Mouse (Mus musculus) activated CD4-positive, CD25-positive, alpha-beta regulatory T cell, adult 9 weeks (primary cell): ENCODE data around the gene Prm3. TPM values are rescaled to one million over a fixed set of nuclear protein-coding genes. Genes with fewer than 3 reads are reported as not detected.

Experiments used
- polyA plus RNA-seq: library from polyadenylated mRNA; unstranded; fragments of 100-300 nt; shearing (Covaris generic); gene quantifications from one replicate; pipeline ENCODE4 v1.2.1, GENCODE M21; 2017

Prm3 gene
- polyA plus RNA-seq = not detected

GRCm38 (mm10) chr16:10790702-10791101 lies at the start of gene Prm3:
Gene Prm3 (minus strand): TSS chr16:10790914.

GRCm38 (mm10) chr16:10834911-10835587 lies 44.3 kb upstream of the Prm3 start, which contains the start of gene Rmi2:
Gene Rmi2 (plus strand): TSS chr16:10835059.

DNA sequence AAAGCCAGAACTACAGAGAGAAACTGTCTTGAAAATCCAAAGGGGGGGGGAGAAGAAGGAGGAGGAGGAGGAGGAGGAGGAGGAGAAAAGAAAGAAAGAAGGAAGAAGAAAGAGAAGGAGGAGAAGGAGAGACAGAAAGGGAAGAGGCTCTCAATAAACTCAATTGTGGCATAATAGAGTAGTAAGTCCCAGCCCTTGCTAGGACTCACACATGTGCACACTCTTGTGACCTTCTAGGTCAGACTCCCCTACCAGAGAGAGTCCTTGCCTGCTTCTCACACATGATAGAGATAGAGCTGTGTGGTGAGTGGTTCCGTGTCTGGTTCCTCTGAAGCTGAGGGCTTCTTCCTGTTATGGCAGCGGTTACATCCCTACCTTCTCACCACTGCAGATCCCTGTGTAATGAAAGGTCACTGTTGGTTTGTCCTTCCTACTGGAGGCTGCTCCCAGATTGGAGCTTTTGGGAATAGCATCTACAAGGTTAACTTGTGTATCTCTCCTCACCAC lies 22.2 kb upstream of the Prm3 start, which contains the start of gene Gm11172:
Gm11172 (plus strand) TSS at position 51 of the 507 bp plus-strand sequence.

GRCm38 (mm10) chr16:10805789-10806527 lies 15.2 kb upstream of the Prm3 start, which contains the start of gene Prm1:
Gene Prm1 (minus strand): TSS chr16:10805839.

DNA sequence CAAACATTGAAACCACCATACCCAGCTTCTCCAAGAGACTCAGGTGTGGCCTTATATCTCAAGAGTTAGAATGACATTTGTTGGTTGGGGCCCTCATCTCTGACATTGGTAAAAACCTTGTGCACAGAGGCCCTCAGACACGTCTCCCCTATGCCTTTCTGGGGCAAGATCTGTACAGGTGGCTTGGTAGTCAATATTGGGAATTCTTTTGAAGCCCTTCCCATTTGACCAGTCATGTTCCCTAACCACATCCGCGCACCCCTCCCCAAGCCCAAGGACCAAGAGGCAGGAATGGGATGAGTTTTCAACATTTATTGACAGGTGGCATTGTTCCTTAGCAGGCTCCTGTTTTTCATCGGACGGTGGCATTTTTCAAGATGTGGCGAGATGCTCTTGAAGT lies 5.3 kb upstream of the Prm3 start, which contains the start of gene Prm2:
Prm2 (minus strand) TSS at position 101 of the 400 bp plus-strand sequence.

GRCm38 (mm10) chr16:10788271-10788670 lies 2.4 kb downstream of the Prm3 start, which contains the start of gene Tnp2:
Gene Tnp2 (minus strand): TSS chr16:10788660.

DNA sequence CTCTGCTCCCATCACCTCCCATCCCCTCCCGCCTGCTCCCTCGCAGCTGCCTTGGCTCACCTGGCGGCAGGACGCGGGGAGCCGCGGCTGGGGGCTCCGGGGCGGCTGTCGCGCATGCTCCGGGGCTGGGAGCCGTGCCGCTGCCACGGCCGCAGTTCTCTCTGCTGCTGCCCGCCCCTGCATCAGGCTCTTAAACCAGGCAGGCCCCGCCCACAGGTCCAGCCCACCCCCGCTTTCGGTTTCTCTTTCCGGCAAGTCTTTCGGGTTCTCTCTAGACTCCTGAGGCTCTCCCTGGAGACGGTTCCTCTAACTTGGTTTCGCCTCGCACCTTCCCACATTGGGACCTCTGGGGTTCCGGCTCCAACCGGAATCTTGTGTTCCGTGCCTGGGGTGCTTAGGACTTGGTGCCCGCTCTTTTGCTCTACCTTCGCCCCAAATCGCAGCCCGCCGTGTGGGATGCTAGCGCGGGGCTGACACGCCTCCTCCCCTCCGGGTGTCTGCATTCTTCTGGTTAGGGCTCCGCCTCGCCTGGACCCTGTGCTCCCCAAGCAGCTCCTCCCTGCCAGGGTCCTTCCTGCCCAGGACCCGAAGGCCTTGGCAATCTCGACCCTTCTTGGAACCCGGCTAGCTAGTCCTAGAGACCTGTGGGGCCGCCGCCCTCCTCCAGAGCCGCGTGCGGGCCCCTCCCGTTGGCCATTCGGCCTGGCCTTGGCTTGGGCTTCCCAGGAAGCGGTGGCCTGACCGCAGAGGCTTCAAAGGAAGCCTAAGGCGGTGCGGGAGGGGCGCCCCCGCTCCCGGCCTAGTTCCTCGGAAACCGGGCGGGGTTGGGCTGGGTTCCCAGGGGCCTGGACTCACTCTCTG lies 5.1 kb downstream of the Prm3 start, which contains the start of gene Socs1:
Socs1 (minus strand) TSS at position 166 of the 861 bp plus-strand sequence.

Other genes with a start within 250 kb of the Prm3 start
- 3.0 TPM for gene Dexi, start 247.9 kb downstream of the Prm3 start, polyA plus RNA-seq
- gene Clec16a, start 245.6 kb downstream of the Prm3 start, polyA plus RNA-seq = 27.8 TPM
- gene Socs1, start 5.4 kb downstream of the Prm3 start, polyA plus RNA-seq = 12.4 TPM
- gene Tnp2, start 2.3 kb downstream of the Prm3 start, polyA plus RNA-seq = 4.9 TPM
- 0.46 TPM for gene Prm2, start 5.2 kb upstream of the Prm3 start, polyA plus RNA-seq
- gene Prm1, start 14.9 kb upstream of the Prm3 start, polyA plus RNA-seq = 2.9 TPM
- not detected for gene Gm11172, start 22.0 kb upstream of the Prm3 start, polyA plus RNA-seq
- gene Rmi2, start 44.1 kb upstream of the Prm3 start, polyA plus RNA-seq = 0.46 TPM